Mouse (Mus musculus): ENCODE data around the gene Rapgef1.
A peak's percentile ranks its signal among the peaks of the same experiment; 100 is the strongest.
"Not testable (repeated sequence)": the region's sequence is repeated elsewhere in the genome, so short reads cannot be mapped to it uniquely, and the experiment has no call there.

Gene Rapgef1

DNA sequence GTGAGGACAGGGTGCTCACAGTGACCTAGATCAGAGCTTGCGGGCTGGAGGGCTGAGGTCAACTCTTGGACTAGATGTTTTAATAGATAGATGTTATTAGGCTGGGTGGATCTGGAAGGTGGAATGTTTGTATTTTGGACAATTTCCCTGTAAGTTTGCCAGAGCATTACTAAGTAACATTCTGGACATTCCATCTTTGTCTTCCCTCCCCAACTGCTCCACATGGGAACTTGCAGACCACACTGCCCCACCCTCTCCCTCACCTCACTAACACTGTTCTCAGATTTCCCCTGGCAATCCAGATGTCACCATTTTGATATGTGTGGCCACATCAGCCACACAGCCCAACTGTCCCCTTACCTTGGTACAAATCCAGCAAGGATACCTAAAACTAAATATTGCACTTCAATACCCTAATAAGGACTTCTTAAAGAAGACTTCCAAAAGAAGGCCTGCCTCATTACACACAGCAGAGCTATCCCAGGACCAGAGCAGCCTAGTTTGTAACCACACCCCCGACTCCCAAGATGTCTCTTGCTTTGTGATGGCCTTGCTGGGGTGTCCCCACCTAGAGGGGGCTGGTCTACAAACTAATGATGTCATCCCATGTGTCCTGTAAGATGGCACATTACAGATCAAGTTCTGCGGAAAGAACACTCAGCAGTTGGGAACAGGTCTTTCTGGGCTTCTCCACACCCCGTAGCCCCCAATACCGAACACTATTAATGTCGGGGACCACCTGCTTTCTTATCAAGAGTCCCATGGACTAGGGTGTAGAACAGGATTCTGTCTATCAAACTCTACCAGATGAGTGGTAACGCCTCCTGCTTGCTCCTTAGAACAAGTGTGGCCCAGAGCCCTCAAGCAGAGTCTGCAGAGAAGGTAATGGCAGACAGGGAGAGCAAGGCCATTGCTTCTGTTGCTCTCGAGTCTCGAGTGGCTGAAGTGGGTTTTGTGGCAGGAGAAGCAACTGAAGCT, 83.9 kb downstream of the Rapgef1 start:
- no peak for DNase-seq (ENCODE audit: low read depth, low spot score)

DNA sequence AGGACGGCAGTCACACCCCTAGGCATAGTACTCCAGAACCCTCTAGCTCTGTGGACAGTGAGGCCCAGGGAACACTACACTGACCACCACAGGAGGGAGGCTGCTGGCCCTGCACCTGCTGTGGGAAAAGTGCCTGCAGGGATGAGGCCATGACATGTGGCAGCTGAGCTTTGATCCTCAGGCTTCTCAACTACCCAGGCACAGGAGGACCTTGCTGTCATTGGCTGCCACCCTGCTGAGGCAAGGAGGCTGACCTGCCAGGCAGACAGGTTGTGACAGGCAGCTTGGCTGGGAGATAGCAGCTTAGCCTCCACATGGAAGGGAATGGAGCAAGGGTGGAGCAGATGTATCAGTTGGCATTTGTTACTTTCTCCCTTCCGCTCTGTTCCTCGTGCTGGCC, 86.0 kb downstream of the Rapgef1 start:
- DNase-seq (ENCODE audit: low read depth, low spot score) = no peak

DNA sequence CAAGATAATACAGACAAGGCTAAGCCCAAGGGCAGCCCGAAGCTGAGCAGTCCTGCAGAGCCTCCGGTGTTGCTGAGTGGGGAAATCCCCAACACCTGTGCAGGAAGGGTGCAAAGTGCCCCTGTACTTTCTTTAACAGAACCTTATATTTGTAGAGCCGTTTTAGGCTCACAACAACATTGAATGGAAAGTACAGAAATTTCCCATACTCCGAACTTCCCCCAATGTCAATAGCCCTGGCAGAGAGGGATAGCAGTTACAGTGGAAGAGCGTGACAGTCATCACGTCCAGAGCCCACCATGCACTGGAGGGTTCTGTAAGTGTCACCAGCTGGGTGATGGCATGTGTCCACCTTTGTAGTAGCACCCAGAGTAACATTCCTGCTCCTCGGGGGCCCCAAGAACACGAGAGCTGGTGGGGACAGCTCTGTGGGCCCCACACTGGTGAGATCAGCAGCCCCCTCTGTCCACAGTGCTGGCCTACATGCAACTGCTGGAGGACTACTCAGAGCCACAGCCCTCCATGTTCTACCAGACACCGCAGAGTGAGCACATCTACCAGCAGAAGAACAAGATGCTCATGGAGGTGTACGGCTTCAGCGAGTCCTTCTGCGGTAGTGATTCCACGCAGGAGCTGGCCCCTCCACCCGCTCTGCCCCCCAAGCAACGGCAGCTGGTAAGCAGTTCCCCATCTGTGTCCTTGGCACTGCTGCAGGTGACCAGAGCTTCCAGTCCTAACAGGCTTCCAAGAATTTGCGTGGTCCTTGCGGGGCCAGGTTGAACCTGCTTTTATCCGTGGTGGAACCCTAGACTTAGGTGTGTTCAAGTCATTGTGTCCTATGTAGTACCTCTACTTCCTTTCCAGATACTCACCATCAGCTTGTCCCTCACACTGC, 87.5 kb downstream of the Rapgef1 start:
- DNase-seq (ENCODE audit: low read depth, low spot score) = peak; percentile 26

DNA sequence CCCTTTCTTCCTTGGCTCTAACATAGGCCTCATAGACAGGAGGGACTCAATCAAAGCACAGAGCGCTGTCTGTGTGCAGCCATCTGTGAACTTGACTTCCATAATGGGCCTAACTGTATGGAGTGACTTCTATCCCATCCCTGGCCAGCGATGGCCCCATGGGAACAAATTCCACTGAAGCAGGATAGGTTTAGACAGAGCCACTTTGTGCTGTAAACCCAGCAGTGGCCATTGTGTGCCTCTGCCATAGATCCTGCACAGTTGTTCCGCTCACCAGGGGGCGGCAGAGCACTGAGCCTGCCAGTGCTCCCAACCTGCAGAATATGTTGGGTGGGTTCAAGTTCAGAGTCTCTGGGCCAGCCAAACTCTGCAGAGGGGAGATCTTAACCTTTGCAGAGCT, 88.2 kb downstream of the Rapgef1 start:
- peak; percentile 36 for DNase-seq (ENCODE audit: low read depth, low spot score)

DNA sequence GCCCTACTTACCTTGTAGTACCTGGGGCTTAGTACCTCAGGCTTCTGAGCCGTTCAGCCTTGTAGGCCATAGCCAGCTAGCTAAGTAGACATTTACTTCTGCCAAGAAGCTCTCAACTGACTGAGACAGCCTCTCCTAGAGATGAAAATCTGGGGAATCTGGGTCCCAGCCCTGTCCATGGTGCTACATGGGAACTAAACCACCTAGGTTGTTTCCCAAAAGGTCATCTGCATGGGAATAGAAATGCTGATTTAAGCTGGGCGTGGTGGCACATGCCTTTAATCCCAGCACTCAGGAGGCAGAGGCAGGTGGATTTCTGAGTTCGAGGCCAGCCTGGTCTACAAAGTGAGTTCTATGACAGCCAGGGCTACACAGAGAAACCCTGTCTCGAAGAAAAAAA, 88.7 kb downstream of the Rapgef1 start:
- not testable (repeated sequence) for DNase-seq (ENCODE audit: low read depth, low spot score)

DNA sequence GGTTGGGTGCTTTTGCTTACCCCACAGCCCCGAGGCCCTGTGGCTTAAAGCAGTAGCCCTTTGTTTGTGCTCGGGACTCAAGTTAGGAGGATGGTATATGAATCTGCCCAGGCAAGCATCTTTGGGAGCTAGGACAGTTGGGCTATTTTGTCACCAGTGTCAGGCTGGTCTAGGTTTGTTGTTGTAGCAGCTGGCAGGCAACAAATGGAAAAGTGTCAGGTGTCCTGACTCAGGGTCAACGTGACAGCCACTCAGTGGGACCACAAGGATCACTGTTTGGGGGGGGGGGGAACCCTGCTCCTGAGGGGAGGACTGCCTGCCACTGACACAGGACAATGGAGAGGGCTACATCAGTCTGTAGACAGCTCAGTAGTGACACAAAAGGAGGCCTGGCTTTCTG, 91.5 kb downstream of the Rapgef1 start:
- DNase-seq (ENCODE audit: low read depth, low spot score) = no peak

DNA sequence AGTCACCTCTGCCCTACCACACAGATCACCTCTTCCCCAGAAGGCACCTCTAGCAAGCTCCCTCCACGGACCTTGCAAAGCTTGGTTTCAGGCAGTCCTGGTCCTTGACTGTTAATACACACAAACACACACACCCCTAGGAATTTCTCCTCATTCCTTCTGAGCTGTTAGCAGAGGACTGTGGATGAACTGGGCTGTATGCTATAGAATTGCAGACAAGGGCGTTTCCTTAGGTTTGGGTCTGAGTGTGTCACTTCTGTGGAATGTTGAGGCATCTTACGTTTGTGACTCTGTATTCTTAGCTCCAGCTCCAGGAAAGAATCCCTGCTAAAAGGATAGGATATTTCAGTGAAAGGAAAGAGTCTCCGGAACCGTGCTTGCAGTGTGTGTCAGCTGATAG, 92.4 kb downstream of the Rapgef1 start:
- DNase-seq (ENCODE audit: low read depth, low spot score) = no peak

DNA sequence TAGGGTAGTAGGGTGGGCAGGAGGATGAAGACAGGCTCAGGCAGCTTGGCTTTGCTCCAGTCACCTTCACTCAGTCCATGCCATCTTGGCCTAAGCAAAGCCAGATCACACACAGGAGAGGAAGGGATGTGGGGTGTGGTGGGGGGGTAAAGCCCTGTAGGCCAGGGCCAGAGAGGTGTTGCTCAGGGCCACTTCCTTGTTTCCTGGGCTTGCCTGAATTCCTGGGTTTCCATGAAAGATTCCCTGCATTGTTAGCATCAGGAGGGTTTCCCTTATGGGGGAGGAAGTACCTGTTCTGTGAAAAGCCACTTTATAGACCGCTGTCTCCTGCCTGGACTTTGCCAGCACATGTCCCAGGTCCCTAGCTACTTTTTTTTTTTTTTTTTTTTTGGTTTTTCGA, 94.0 kb downstream of the Rapgef1 start:
- no peak for DNase-seq (ENCODE audit: low read depth, low spot score)

DNA sequence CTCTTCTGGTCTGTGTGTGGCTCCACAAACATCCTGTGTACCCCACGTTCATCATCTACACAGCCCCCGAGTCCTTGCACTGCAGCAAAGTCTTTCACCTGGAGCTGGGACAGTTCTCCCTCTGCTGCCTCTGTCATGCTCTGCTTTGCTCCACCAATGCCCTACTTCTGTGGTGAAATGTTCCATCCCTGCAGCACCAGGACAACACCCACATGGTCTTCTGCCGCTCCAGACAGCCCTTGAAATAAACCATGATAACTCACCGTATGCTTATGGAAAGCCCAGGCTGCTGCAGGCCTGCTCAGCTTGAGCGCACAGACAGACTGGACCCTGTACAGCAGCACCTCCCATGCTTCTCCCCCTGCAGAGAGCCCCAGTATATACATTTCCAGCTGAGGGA, 94.6 kb downstream of the Rapgef1 start:
- DNase-seq (ENCODE audit: low read depth, low spot score) = no peak

DNA sequence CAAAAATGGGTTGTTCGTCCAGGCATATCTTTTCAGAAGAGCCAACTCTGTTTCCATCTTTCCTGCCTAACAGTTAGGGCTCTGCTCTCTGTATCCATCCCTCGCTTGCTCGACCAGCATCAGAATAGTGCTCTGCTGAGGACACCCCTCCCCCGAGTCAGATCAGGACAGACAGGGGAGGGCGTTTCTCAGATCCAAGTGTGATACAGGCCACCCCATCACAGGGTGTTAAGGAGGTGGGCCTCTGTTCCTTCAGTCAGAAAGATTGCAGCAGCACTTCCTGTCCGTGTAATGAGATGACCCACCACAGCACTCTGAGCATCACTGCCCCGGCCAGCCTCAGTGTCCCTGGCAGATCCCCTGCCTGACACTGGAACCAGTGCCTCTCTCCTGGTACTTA, 96.6 kb downstream of the Rapgef1 start:
- DNase-seq (ENCODE audit: low read depth, low spot score) = no peak

DNA sequence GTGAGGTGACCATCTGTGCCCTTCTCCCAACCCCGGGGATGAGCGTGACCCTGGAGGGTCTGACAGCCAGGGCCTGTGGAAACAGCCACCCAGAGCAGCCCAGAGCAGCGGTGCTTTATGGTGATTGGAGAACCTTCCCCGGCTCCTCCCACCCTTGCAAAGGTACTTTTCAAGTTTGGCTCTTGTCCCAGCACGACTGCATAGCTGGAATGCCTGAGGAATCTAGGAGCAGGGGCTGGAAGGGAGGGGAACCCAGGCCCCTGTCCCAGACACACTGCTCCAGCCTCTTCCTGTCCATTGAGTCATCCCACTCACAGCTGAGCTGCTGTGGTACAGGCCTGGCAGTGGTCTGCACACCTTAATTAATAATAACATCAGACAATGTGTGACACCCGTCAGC, 97.2 kb downstream of the Rapgef1 start:
- DNase-seq (ENCODE audit: low read depth, low spot score) = no peak

DNA sequence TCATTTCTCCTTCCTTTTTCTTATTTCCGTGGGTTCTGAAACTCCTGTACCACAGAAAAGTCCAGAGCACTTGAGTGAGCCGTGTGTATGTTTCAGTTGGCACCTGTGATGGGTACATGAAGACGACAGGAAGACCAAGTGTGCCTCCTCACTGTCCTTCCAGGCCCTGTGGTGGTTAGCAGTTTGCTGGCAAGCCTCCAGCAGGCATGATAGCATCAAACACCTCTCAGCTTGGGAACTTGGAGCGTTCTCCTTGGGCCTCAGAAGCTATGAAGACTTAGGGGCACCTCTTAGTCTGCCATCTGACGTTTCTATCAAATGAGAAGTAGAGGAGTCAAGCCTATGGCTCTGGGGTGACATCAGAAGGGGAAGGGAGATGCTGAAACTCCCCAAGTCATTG, 99.1 kb downstream of the Rapgef1 start:
- DNase-seq (ENCODE audit: low read depth, low spot score) = peak; percentile 29

DNA sequence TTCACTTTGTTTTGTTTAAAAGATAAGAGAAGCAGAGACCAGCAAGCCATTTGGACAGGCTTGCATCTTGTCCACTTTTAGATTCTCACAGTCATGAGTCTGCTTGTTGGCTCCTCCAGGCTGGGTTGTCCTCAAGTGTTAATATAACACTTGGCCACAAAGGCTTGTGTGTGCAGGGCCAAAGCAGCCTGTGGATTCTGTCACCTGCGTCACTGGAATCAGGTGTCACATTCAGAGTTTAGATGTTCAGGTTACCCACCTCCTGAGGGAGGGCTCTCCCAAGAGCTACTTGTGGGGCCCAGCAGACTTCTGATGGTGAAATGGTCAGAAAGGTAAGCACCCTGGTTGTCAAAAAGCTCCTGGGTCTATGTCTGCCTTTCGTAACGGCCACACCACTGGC, 103.6 kb downstream of the Rapgef1 start:
- no peak for DNase-seq (ENCODE audit: low read depth, low spot score)

DNA sequence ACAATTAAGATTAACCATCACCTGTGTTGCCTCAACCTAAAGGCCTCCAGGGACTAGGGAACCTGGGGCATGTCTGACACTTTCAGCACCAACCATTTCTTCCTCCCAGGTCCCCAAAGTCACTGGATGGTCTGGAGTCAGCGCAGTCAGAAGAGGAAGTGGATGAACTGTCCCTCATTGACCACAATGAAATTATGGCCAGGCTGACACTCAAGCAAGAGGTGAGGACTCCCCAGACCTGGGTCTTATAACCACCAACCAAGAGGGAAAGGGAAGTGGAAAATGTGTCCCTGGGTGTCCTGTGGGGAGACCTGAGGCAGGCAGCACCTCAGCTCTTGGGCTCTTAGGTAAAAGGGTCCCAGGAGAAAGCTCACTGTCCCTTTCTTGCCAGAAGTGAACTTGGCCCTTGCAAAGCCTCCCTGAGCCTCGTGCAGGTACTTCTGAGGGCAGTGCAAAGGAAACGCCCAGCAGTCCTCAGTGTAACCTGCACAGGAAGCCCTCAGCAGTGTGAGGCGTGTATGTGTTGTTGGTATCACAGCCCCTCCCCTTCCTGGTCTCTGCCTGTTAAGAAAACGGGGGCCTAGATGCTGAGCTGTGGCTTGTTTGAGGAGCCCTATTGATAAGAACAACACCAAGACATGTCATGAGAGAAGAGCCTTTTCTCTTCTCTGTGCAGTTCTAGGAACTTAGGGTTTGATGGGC, 105.3 kb downstream of the Rapgef1 start:
- peak; percentile 71 for DNase-seq (ENCODE audit: low read depth, low spot score)

DNA sequence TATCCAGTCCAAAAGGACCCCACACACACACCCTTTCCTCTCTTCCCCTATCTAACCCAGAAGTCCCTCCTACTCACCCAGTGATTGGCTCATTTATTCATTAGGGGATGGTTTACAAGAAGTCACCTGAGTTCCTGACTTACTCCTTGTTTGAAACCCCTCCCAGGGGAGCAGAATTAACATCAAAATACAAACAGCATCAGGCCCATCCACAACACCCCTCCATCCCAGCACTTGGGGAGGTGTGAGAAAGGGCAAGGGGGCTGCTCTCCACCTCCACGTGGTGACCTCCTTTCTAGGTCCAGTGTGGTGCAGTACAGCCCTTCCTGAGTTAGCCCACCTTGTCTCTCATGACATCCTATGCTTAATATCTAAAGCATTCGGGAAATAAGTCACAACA, 110.0 kb downstream of the Rapgef1 start:
- DNase-seq (ENCODE audit: low read depth, low spot score) = no peak

DNA sequence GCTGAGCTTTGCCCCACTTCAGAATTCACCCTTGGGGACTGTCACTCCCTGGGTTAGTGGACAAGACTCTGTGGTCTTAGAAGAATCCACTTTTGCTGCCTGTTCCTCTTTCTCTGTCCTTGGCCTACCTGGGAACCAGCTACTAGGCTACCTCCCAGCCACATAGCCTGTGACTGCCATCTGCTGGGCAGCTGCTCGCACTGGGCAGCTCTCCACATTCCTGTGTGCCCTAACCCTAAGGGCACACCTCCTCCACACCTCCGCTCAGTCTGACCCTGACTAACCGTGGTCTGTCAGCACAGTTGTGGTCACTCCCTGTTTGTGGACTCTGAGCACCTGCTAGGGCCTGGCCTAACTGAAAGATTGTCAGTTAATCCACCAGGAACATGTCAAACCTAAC, 112.0 kb downstream of the Rapgef1 start:
- peak; percentile 30 for DNase-seq (ENCODE audit: low read depth, low spot score)

DNA sequence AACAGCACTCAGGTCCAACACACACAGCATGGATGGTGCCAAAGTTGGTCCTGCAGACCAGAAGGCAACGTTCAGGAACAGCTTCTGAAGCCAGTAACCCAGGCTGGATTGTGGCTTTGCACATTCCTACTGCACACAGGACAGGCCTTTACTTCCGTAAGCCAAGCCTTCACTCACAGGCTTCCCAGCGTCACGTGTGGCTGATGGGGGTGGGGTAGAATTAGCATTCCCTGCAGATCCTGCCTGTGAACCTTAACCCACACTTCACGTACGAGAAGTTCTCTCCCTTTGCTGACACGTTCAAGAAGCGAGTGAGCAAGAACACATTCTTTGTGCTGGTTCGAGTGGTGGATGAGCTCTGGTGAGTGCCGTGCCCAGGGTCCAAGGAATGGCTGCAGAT, 113.0 kb downstream of the Rapgef1 start:
- DNase-seq (ENCODE audit: low read depth, low spot score) = no peak

DNA sequence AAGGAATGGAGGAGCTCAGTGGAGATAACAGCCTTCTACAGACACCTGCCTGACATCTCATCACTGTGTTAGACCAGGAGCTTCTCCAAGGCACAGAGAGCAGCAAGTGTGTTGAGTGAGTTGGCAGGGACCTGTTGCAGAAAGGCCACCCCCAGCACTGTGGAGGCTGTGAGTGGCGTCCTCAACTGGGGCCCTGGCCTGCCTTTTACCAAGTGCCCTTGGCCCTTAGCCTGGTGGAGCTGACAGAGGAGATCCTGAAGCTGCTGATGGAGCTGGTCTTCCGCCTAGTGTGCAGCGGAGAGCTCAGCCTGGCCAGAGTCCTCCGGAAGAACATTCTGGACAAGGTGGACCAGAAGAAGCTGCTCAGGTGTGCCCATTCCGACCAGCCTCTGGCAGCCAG, 113.8 kb downstream of the Rapgef1 start:
- DNase-seq (ENCODE audit: low read depth, low spot score) = no peak

DNA sequence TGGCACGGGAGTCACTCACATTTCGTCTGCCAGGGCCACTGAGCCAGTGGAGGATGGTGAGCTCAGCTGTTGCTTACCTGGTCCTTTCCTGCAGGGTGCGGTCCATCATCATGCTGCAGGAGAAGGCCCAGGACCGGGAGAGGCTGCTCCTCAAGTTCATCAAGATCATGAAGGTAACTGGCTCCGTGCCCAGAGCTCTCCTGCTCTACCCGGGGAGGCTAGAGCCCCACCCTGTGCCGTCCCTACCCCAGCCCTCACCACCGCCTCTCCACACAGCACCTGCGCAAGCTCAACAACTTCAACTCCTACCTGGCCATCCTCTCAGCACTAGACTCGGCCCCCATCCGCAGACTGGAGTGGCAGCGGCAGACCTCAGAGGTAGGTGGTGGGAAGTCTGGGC, 116.2 kb downstream of the Rapgef1 start:
- no peak for DNase-seq (ENCODE audit: low read depth, low spot score)

DNA sequence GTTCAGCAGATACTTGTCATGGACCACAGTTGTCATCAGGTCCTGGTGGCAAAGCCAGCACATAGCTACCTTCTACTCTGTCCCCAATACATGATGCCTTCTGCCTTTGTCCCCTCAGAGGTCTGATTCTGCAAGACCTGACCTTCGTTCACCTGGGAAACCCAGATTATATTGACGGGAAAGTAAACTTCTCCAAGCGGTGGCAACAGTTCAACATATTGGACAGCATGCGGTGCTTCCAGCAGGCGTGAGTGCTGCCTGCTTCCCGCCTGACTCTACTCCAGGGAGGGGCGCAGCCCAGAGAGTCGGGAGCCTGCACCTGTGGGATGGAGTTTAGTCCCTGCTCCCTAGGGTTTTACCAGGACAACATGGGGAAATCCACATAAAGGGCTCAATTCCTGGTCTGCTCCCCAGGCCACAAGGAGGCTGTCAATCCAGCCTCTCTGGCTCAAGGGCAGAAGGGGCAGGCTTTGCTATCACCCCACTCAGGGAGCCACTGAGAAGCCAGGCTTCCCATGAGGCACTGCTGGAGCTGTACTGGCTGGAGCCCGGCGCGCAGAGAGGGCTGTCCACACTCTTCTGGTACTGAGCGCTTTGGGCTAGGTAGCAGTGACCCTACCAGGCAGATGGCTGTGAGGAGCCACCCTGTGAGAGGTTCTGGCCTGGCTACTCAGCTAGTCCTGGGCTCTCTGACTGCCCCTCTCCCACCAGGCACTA, 117.8 kb downstream of the Rapgef1 start:
- DNase-seq (ENCODE audit: low read depth, low spot score) = no peak

DNA sequence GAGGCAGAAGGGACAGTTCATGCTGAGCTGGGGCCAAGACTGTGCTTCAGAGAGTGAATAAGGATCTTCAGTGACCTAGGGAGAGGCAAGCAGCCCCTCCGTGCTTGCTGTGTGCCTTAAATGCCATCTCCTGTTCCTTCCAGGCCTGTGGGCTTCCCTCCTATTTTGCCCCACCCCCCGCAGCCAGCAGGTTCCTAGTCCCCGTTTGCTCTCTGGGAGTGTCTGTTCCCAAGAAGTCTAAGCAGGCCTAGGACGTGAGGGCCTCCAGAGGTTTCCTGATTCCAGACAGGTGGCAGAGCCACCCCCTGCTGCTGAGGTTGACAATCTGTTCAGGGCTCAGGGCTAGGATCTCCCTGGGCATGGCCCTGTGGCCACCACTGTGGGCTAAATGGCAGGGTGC, 119.3 kb downstream of the Rapgef1 start:
- no peak for DNase-seq (ENCODE audit: low read depth, low spot score)
